Mouse (Mus musculus) midbrain, embryonic 12.5 days (tissue): ENCODE data around the gene Grk3. TPM values are rescaled to one million over a fixed set of nuclear protein-coding genes. Genes with fewer than 3 reads are reported as not detected.

ENCODE experiments used
- ATAC-seq: fragments of 200-750 bp; cut with Nextera tagmentation; 2 replicates; pipeline ENCODE4 v1.8.0; 2017; ENCODE audit warnings: low read depth, moderate TSS enrichment, moderate library complexity; ENCODE audit not compliant: low FRiP score
- H3K27ac ChIP-seq: fragments of 300-500 bp; sonication (generic); replicated peaks from 2 replicates; pipeline ENCODE4 v1.5.1; 2016; ENCODE audit warnings: mild to moderate bottlenecking
- H3K27me3 ChIP-seq: fragments of 300-500 bp; sonication (generic); 2 replicates; pipeline ENCODE4 v1.6.1; 2016; ENCODE audit warnings: mild to moderate bottlenecking
- H3K36me3 ChIP-seq: fragments of 300-500 bp; sonication (generic); 2 replicates; pipeline ENCODE4 v1.6.1; 2016
- H3K4me1 ChIP-seq: fragments of 300-500 bp; sonication (generic); 2 replicates; pipeline ENCODE4 v1.6.1; 2016
- H3K4me2 ChIP-seq: fragments of 300-500 bp; sonication (generic); replicated peaks from 2 replicates; pipeline ENCODE4 v1.6.1; 2016; ENCODE audit warnings: mild to moderate bottlenecking, moderate library complexity
- H3K4me3 ChIP-seq: fragments of 300-500 bp; sonication (generic); 2 replicates; pipeline ENCODE4 v1.5.1; 2016; ENCODE audit warnings: mild to moderate bottlenecking
- H3K9ac ChIP-seq: fragments of 300-500 bp; sonication (generic); replicated peaks from 2 replicates; pipeline ENCODE4 v1.6.1; 2016; ENCODE audit warnings: mild to moderate bottlenecking, moderate library complexity
- H3K9me3 ChIP-seq: fragments of 300-500 bp; sonication (generic); 2 replicates; pipeline ENCODE4 v1.6.1; 2016; ENCODE audit warnings: mild to moderate bottlenecking
- WGBS: fragments of 180-500 bp; shearing (Covaris S2); methylation state at CpG from one replicate; pipeline ENCODE4 v1.1.7; 2016; 5-methylcytosine and 5-hydroxymethylcytosine counted together
- polyA plus RNA-seq: library from polyadenylated mRNA; unstranded; fragments of >200 nt; fragmentation: Nextera tagmentation; extraction: Ambion mirVana; gene quantifications from 2 replicates; pipeline ENCODE4 v1.2.1, GENCODE M21; 2016

Grk3 gene
- polyA plus RNA-seq, 1 experiment from 2014 or later: 10.4 TPM

- 42% methylated on average over 5 of the region's 5 CpGs for WGBS
These were observed 12.7 kb downstream of the Grk3 start for GRCm38 (mm10) chr5:113002821-113003380.

DNA sequence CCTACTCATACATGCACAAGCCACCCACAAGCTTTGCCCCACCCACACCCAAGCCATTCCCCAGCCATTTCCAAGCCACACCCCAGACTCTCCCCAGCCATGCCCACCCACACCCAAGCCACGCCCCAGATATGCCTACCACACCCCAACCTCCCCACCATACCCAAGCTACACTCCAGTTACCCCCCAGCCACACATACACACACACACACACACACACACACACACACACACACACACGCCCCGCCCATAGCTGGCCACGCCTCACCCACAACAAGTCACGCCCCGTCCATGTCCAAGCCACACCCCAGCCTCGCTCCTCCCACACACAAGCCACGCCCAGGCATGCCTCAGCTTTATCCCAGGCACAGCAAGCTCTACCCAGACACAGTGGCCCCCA is 16.4 kb downstream of the Grk3 start:
- H3K4me2 ChIP-seq: no peak overlapping the region
- no peak overlapping the region for H3K27ac ChIP-seq
- 83% methylated on average over 8 of the region's 8 CpGs for WGBS
- no peak overlapping the region for H3K9ac ChIP-seq
- no peak for ATAC-seq
- no peaks in the 10 kb centered on the region for H3K27me3 ChIP-seq
- no peaks in the 10 kb centered on the region for H3K36me3 ChIP-seq
- peaks cover 10% of the 10 kb centered on the region for H3K4me1 ChIP-seq
- H3K9me3 ChIP-seq: no peaks in the 10 kb centered on the region
- no peak overlapping the region for H3K4me3 ChIP-seq

More at GRCm38 (mm10) chr5:113002821-113003380, 12.7 kb downstream of the Grk3 start:
- Histone ChIP-seq H3K4me2 (no peak overlapping the region), H3K4me1 (peaks cover 7% of the 10 kb centered on the region), H3K9ac (no peak overlapping the region), H3K4me3 (no peak overlapping the region), H3K27ac (no peak overlapping the region), H3K9me3 (no peaks in the 10 kb centered on the region), H3K36me3 (no peaks in the 10 kb centered on the region), H3K27me3 (no peaks in the 10 kb centered on the region)
- ATAC-seq: no peak

- no peak overlapping the region; the same call in 1 of the 2 replicates for H3K27ac ChIP-seq
- ATAC-seq: no peak
These were observed 17.9 kb downstream of the Grk3 start for GRCm38 (mm10) chr5:112997516-112998186.

DNA sequence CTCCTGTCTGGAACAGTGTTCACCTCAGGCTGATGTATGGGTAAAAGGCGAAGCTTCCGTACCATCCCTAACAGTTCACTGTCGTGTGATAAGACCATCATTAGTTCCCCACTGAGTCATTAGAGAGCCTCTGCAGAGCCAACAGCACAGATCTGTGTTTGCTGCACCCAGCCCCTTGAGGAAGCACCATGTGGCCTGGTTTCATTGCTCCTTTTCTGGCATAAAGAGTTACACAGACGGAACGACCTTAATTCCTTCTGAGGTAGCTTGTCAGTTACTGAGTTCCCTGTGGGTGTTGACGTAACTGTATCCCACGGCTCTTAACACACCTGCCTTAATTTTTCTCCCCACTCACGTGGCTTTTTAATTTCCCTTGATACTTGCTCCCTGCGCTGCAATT is 24.3 kb downstream of the Grk3 start:
- no peak overlapping the region for H3K4me3 ChIP-seq
- H3K27ac ChIP-seq: no peak overlapping the region
- no peaks in the 10 kb centered on the region for H3K4me1 ChIP-seq
- H3K36me3 ChIP-seq: no peaks in the 10 kb centered on the region
- 86% methylated on average over 9 of the region's 9 CpGs for WGBS
- H3K4me2 ChIP-seq: no peak overlapping the region
- no peak overlapping the region for H3K9ac ChIP-seq
- no peak for ATAC-seq
- no peaks in the 10 kb centered on the region for H3K27me3 ChIP-seq
- H3K9me3 ChIP-seq: no peaks in the 10 kb centered on the region

More at GRCm38 (mm10) chr5:112997516-112998186, 17.9 kb downstream of the Grk3 start:
- no peak overlapping the region for H3K9ac ChIP-seq
- H3K4me1 ChIP-seq: peaks cover 7% of the 10 kb centered on the region
- no peak overlapping the region for H3K4me2 ChIP-seq
- H3K9me3 ChIP-seq: no peaks in the 10 kb centered on the region
- H3K4me3 ChIP-seq: no peak overlapping the region
- no peaks in the 10 kb centered on the region for H3K27me3 ChIP-seq
- WGBS: 53% methylated on average over 5 of the region's 5 CpGs
- H3K36me3 ChIP-seq: no peaks in the 10 kb centered on the region

- Histone ChIP-seq H3K36me3 (no peaks in the 10 kb centered on the region), H3K4me3 (no peak overlapping the region), H3K4me2 (no peak overlapping the region), H3K27me3 (no peaks in the 10 kb centered on the region), H3K9ac (no peak overlapping the region), H3K9me3 (no peaks in the 10 kb centered on the region), H3K27ac (no peak overlapping the region), H3K4me1 (peaks cover 7% of the 10 kb centered on the region; the same call in 1 of the 2 replicates)
- 54% methylated on average over 6 of the region's 6 CpGs for WGBS
- no peak for ATAC-seq
These were observed 33.7 kb downstream of the Grk3 start for GRCm38 (mm10) chr5:112981931-112982330.

DNA sequence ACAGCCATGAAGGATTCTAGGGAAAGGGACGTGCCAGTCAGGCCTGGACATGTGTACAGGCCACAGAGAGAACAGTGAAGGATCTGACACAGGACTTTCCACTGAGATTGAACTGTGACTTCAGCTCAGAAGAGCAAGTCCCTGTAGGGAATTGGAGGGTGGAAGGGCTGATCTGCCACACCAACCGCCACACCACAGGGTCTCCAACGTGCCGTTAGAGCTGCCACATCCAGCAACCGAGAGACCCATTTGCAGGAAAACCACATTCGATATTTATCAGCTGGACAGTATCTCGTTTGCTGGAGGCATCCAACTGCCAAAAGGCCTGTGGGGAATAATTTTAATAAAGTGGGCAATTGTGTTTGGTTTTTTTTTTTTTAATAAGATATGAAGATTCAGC is 35.9 kb downstream of the Grk3 start:
- 81% methylated on average over 7 of the region's 7 CpGs for WGBS

GRCm38 (mm10) chr5:112979195-112979594 is 36.4 kb downstream of the Grk3 start:
- 93% methylated on average over 9 of the region's 9 CpGs for WGBS
- Histone ChIP-seq H3K9ac (no peak overlapping the region), H3K9me3 (no peaks in the 10 kb centered on the region), H3K27ac (no peak overlapping the region), H3K36me3 (no peaks in the 10 kb centered on the region), H3K27me3 (no peaks in the 10 kb centered on the region), H3K4me3 (no peak overlapping the region), H3K4me2 (no peak overlapping the region), H3K4me1 (peaks cover 7% of the 10 kb centered on the region; the same call in 1 of the 2 replicates)
- no peak for ATAC-seq

More for the DNA sequence above, 35.9 kb downstream of the Grk3 start:
- no peaks in the 10 kb centered on the region for H3K9me3 ChIP-seq
- H3K27ac ChIP-seq: no peak overlapping the region
- no peak overlapping the region for H3K4me3 ChIP-seq
- H3K4me1 ChIP-seq: peaks cover 7% of the 10 kb centered on the region; the same call in 1 of the 2 replicates
- no peak for ATAC-seq
- H3K4me2 ChIP-seq: no peak overlapping the region
- H3K36me3 ChIP-seq: no peaks in the 10 kb centered on the region
- no peaks in the 10 kb centered on the region for H3K27me3 ChIP-seq
- H3K9ac ChIP-seq: no peak overlapping the region

GRCm38 (mm10) chr5:112977089-112977488 is 38.5 kb downstream of the Grk3 start:
- Histone ChIP-seq H3K4me3 (no peak overlapping the region), H3K27me3 (no peaks in the 10 kb centered on the region), H3K36me3 (no peaks in the 10 kb centered on the region), H3K9me3 (no peaks in the 10 kb centered on the region), H3K4me2 (no peak overlapping the region), H3K27ac (no peak overlapping the region), H3K9ac (no peak overlapping the region), H3K4me1 (peaks cover 8% of the 10 kb centered on the region)
- no peak for ATAC-seq
- 85% methylated on average over 5 of the region's 5 CpGs for WGBS

GRCm38 (mm10) chr5:112973596-112973995 is 42.0 kb downstream of the Grk3 start:
- 62% methylated on average over 7 of the region's 7 CpGs for WGBS
- peaks cover 5% of the 10 kb centered on the region; the same call in 1 of the 2 replicates for H3K4me1 ChIP-seq
- no peak overlapping the region for H3K9ac ChIP-seq
- ATAC-seq: no peak
- no peaks in the 10 kb centered on the region for H3K36me3 ChIP-seq
- no peak overlapping the region for H3K4me2 ChIP-seq
- no peaks in the 10 kb centered on the region for H3K27me3 ChIP-seq
- no peak overlapping the region for H3K4me3 ChIP-seq
- no peaks in the 10 kb centered on the region for H3K9me3 ChIP-seq
- H3K27ac ChIP-seq: no peak overlapping the region

DNA sequence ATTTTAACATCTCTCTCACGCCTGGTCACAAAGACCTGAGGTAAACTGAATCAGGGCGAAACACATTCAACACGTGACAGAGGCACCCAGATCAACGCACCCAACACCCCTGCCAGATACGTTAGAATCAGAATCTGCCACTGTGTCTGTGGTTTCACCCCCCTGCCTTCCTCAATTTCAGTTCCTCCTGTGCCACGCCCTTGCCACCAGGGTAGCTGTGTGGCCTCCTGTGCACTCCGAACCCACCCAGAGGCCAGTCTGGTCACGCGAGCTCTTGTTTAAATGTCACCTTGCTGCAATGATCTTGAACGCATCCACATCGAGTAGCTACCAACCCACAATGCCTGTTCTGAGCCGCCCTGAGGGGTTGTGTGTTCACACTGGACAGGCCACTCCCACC is 43.3 kb downstream of the Grk3 start:
- no peaks in the 10 kb centered on the region for H3K27me3 ChIP-seq
- H3K36me3 ChIP-seq: no peaks in the 10 kb centered on the region
- peaks cover 5% of the 10 kb centered on the region; the same call in 1 of the 2 replicates for H3K4me1 ChIP-seq
- no peak for ATAC-seq
- 93% methylated on average over 12 of the region's 12 CpGs for WGBS
- H3K4me2 ChIP-seq: no peak overlapping the region
- H3K9ac ChIP-seq: no peak overlapping the region
- H3K27ac ChIP-seq: no peak overlapping the region
- no peak overlapping the region for H3K4me3 ChIP-seq
- no peaks in the 10 kb centered on the region for H3K9me3 ChIP-seq

DNA sequence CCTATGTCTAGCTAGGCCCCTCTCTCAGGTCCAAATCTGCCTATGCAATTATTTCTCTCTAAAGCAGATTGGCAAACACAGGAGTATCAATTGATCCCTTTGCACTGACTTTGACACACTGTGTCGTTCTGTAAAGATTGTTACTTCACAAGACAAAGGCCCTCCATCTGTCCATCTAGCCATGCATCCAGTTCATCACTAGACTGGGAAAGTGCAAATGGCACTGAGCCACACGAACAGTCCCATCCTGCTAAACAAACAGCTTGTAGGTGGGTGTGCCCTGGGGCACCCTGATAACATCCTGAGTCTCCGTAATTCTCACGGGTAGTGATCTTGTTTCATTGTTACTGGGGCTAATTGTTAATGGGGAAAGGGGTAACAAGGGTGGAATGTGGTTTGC is 52.1 kb downstream of the Grk3 start:
- Histone ChIP-seq H3K4me2 (no peak overlapping the region), H3K27me3 (no peaks in the 10 kb centered on the region), H3K9me3 (no peaks in the 10 kb centered on the region), H3K36me3 (no peaks in the 10 kb centered on the region), H3K9ac (no peak overlapping the region), H3K4me1 (peaks cover 22% of the 10 kb centered on the region), H3K27ac (no peak overlapping the region), H3K4me3 (no peak overlapping the region)
- 57% methylated on average over 4 of the region's 4 CpGs for WGBS
- no peak for ATAC-seq

DNA sequence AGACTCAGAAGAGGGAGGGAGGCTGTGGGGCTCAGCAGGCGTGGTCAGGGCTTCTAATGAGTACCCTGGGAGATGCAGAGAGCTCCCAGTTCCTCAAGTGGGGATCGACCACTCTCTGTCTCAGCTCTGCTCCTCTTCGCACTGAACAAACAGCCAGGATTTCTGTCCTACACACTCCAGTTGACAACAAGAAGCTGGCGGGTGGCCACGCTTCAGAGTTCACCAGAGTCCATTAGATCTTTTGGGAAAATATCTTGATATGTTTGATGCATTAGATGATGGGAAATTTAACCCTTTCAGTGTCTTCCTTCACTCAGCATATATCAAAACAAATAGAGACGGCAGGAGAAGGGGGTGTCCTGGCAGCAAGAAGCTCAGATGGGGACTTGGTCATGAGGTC is 53.4 kb downstream of the Grk3 start:
- H3K4me1 ChIP-seq: peaks cover 25% of the 10 kb centered on the region
- no peaks in the 10 kb centered on the region for H3K9me3 ChIP-seq
- 84% methylated on average over 6 of the region's 6 CpGs for WGBS
- H3K27me3 ChIP-seq: no peaks in the 10 kb centered on the region
- H3K36me3 ChIP-seq: no peaks in the 10 kb centered on the region
- no peak for ATAC-seq
- H3K4me3 ChIP-seq: no peak overlapping the region
- H3K9ac ChIP-seq: no peak overlapping the region
- H3K4me2 ChIP-seq: no peak overlapping the region
- H3K27ac ChIP-seq: no peak overlapping the region
